Mouse (Mus musculus) limb, embryonic 13.5 days (tissue): Measurements from ENCODE around the gene Syt1. TPM values are rescaled to one million over a fixed set of nuclear protein-coding genes. Genes with fewer than 3 reads are reported as not detected.

Experiments used
- ATAC-seq: fragments of 200-750 bp; cut with Nextera tagmentation; 2 replicates; pipeline ENCODE4 v1.8.0; 2017; ENCODE audit warnings: low read depth, moderate number of reproducible peaks, moderate TSS enrichment; ENCODE audit not compliant: low FRiP score
- H3K27ac ChIP-seq: fragments of 300-500 bp; sonication (generic); 2 replicates; pipeline ENCODE4 v1.5.1; 2015; ENCODE audit warnings: inconsistent platforms, mild to moderate bottlenecking, moderate library complexity
- H3K27me3 ChIP-seq: fragments of 300-500 bp; sonication (generic); 2 replicates; pipeline ENCODE4 v1.6.1; 2015; ENCODE audit warnings: mild to moderate bottlenecking, inconsistent platforms
- H3K36me3 ChIP-seq: fragments of 300-500 bp; sonication (generic); 2 replicates; pipeline ENCODE4 v1.6.1; 2015; ENCODE audit warnings: inconsistent platforms, mild to moderate bottlenecking, moderate library complexity
- H3K4me1 ChIP-seq: fragments of 300-500 bp; sonication (generic); 2 replicates; pipeline ENCODE4 v1.6.1; 2015; ENCODE audit warnings: inconsistent platforms
- H3K4me2 ChIP-seq: fragments of 300-500 bp; sonication (generic); replicated peaks from 2 replicates; pipeline ENCODE4 v1.6.1; 2015; ENCODE audit warnings: inconsistent platforms, mild to moderate bottlenecking, moderate library complexity
- H3K4me3 ChIP-seq: fragments of 300-500 bp; sonication (generic); 2 replicates; pipeline ENCODE4 v1.5.1; 2015; ENCODE audit warnings: moderate library complexity, mild to moderate bottlenecking, inconsistent platforms
- H3K9ac ChIP-seq: fragments of 300-500 bp; sonication (generic); 2 replicates; pipeline ENCODE4 v1.6.1; 2015; ENCODE audit warnings: mild to moderate bottlenecking, inconsistent platforms
- H3K9me3 ChIP-seq: fragments of 300-500 bp; sonication (generic); 2 replicates; pipeline ENCODE4 v1.6.1; 2016; ENCODE audit warnings: inconsistent platforms
- WGBS: fragments of 180-500 bp; shearing (Covaris S2); methylation state at CpG from one replicate; pipeline ENCODE4 v1.1.7; 2015; 5-methylcytosine and 5-hydroxymethylcytosine counted together
- polyA plus RNA-seq: library from polyadenylated mRNA; unstranded; fragments of >200 nt; fragmentation: Nextera tagmentation; extraction: Ambion mirVana; gene quantifications from 2 replicates; pipeline ENCODE4 v1.2.1, GENCODE M21; 2015

The Syt1 gene
- polyA plus RNA-seq, 1 experiment from 2014 or later = 2.1 TPM

DNA sequence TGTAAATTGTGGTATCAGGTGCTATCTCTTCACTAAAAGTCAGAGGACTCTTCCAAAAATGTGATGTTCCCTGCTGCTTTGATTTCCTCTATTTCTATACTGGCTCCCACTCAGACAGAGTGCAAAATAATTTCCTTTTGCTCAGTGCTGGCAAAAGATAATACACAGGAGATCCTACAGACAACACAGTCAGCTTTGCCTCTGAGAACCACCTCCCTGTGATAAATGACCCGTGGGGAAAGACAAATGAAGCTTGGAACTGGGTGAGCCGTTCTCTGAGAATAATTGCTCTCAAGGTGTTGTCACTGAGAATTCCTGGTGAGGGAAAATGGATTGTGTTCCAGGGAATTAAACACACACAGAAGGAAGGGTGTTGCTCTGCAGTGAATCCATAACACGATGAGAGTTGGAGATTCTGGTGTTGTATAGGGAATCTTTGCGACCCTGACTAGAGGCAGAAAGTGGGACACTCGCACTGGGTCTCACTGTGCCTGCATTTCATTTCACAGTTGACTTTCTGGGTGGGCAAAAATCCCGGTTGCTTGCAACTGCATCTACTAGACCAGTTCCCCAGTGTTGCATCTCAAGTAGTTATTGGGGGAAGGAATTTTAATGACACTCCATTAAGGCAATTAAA is 540.3 kb downstream of the Syt1 start:
- WGBS = 44% methylated on average over 6 of the region's 6 CpGs
- ATAC-seq = no peak
- Histone ChIP-seq H3K4me2 (no peak overlapping the region), H3K27me3 (no peaks in the 10 kb centered on the region), H3K9me3 (0 out of 2 replicates have a peak, but pooled peaks cover 6% of the 10 kb centered on the region), H3K4me3 (no peak overlapping the region), H3K4me1 (peaks cover 3% of the 10 kb centered on the region; the same call in 1 of the 2 replicates), H3K27ac (no peak overlapping the region), H3K9ac (no peak overlapping the region), H3K36me3 (no peaks in the 10 kb centered on the region)

DNA sequence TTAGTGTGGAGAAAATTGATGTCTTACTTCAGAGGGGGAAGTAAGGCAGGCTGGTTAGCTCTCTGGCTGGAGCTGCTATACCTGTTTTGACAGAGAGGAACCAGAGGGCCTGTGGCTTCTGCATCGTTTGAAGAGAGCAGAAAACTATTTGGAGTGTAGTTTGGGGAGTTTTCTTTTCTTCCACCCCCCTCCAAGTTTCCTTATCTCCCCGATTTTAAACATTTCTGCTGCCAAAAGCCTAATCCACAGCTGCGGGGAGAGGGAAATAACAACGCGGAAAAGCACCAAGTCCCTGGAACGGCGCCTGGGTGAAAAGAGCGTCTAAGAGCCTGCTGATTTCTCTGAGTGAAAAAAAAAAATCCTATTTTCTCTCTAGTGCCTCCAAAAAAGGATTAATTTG is 544.2 kb downstream of the Syt1 start:
- Histone ChIP-seq H3K9me3 (no peaks in the 10 kb centered on the region), H3K4me1 (peaks cover 3% of the 10 kb centered on the region; the same call in 1 of the 2 replicates), H3K36me3 (no peaks in the 10 kb centered on the region), H3K9ac (no peak overlapping the region), H3K4me2 (no peak overlapping the region), H3K27ac (no peak overlapping the region), H3K27me3 (no peaks in the 10 kb centered on the region), H3K4me3 (no peak overlapping the region)
- 62% methylated on average over 8 of the region's 8 CpGs for WGBS
- ATAC-seq = no peak

DNA sequence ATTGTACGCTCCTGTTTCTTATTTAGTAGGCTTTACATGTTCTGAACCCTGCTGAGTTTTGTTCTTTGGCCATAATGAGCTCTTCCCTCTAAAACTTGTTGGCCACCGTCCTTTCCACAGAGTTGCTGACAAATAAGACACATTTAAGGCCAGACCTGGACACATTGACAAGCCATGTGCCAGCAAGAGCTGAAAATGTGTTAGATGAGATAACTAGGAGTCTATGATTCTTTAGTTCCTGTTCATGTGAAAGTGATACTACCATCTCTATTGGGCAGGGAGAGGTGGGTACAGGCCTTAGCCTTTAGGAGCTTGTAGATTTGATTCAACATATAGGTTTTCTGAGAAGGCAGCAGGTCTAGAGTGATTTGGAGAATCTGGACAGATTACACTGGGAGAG is 548.9 kb downstream of the Syt1 start:
- Histone ChIP-seq H3K27ac (no peak overlapping the region), H3K4me2 (no peak overlapping the region), H3K4me1 (no peaks in the 10 kb centered on the region), H3K9me3 (no peaks in the 10 kb centered on the region), H3K27me3 (no peaks in the 10 kb centered on the region), H3K36me3 (no peaks in the 10 kb centered on the region), H3K4me3 (no peak overlapping the region), H3K9ac (no peak overlapping the region)
- ATAC-seq = no peak
- WGBS = 53% methylated on average over 2 of the region's 2 CpGs

DNA sequence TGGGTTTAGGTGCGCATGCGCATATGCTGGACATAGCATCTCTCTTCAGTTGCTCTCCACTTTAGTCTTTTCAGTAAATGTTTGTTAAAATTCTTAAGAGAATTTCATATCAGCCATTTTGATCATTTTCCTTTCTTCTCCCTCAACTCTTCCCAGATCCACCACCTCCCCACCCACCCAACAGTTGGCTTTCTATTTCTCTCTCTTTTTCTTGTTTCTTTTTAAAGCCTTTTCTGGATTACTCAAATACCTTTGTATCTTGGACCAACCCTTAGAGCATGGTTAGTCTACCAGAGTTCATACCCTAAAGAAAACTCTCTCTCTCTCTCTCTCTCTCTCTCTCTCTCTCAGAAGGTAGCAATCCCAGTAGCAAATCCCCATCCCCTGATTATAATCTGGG is 553.7 kb downstream of the Syt1 start:
- 100% methylated on average over 2 of the region's 2 CpGs for WGBS
- ATAC-seq = no peak
- H3K27ac ChIP-seq = no peak overlapping the region
- no peaks in the 10 kb centered on the region for H3K4me1 ChIP-seq
- no peaks in the 10 kb centered on the region for H3K9me3 ChIP-seq
- no peak overlapping the region for H3K9ac ChIP-seq
- no peaks in the 10 kb centered on the region for H3K27me3 ChIP-seq
- no peak overlapping the region for H3K4me3 ChIP-seq
- no peak overlapping the region for H3K4me2 ChIP-seq
- no peaks in the 10 kb centered on the region for H3K36me3 ChIP-seq

DNA sequence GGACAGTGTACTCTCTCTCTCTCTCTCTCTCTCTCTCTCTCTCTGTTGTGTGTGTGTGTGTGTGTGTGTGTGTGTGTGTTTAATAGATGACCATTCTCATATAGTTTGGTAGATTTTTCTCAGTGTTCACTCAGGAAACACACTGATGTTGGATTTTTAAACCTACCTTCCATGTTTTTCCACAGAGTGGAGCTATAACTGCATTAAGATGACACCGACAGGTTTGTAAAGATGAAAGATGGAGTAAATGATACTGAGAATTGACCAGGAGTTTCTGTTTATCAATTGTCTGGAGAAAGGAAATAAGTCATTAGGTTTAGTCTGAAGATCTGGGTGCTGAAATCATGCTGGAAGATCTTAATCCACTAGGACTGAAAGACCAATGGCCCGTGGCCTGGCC is 554.9 kb downstream of the Syt1 start:
- no peak for ATAC-seq
- H3K9ac ChIP-seq = no peak overlapping the region
- H3K4me3 ChIP-seq = no peak overlapping the region
- H3K36me3 ChIP-seq = no peaks in the 10 kb centered on the region
- no peaks in the 10 kb centered on the region for H3K9me3 ChIP-seq
- H3K4me2 ChIP-seq = no peak overlapping the region
- 92% methylated on average over 2 of the region's 2 CpGs for WGBS
- H3K27me3 ChIP-seq = no peaks in the 10 kb centered on the region
- H3K27ac ChIP-seq = no peak overlapping the region
- no peaks in the 10 kb centered on the region for H3K4me1 ChIP-seq

DNA sequence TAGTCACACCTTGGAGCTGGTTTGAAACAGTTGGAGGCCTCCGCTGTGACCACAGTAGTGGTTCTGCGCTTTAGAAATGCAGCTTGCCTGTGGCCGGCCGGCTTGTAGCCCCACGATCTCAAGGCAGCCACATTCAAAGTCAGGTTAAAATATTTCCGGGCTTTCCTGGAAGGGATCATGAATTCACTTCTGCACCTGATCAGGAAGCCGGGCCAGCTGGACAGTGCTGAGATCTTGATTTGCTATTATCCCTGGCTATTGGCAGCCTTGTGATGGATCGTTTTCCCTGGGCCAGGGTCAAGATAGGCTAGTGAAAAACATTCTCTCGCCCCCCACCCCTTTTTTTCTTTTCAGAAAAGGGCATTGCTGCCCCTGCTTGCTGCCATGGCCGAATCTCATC is 555.6 kb downstream of the Syt1 start:
- Histone ChIP-seq H3K27me3 (no peaks in the 10 kb centered on the region), H3K9me3 (no peaks in the 10 kb centered on the region), H3K4me3 (no peak overlapping the region), H3K36me3 (no peaks in the 10 kb centered on the region), H3K27ac (no peak overlapping the region), H3K9ac (no peak overlapping the region), H3K4me1 (no peaks in the 10 kb centered on the region), H3K4me2 (no peak overlapping the region)
- WGBS = 67% methylated on average over 10 of the region's 10 CpGs
- no peak for ATAC-seq

DNA sequence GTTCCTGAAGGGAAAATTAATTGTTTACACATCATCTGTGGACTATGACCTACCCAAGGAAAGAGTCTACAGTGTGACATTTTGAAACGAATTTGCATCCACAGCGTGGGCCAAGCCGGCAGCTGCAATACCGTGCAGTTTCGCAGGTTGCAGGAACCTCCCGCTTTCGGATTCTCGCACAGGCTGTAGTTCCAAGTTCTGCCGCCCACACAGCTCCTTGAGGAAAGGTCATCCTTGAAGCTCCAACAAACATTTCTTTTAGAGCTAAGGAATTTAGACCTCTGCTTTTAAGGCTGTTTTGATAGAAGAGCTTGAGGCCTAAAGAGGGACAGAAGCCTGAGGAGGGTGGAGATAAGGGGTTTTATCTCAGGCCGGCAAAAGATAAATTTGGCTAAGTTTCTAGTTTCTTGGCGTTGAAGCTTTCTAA is 556.1 kb downstream of the Syt1 start:
- no peak overlapping the region for H3K9ac ChIP-seq
- no peaks in the 10 kb centered on the region for H3K36me3 ChIP-seq
- H3K27me3 ChIP-seq = no peaks in the 10 kb centered on the region
- H3K4me3 ChIP-seq = no peak overlapping the region
- no peak for ATAC-seq
- no peak overlapping the region for H3K4me2 ChIP-seq
- 88% methylated on average over 11 of the region's 11 CpGs for WGBS
- no peak overlapping the region; the same call in 1 of the 2 replicates for H3K27ac ChIP-seq
- no peaks in the 10 kb centered on the region for H3K4me1 ChIP-seq
- no peaks in the 10 kb centered on the region for H3K9me3 ChIP-seq

DNA sequence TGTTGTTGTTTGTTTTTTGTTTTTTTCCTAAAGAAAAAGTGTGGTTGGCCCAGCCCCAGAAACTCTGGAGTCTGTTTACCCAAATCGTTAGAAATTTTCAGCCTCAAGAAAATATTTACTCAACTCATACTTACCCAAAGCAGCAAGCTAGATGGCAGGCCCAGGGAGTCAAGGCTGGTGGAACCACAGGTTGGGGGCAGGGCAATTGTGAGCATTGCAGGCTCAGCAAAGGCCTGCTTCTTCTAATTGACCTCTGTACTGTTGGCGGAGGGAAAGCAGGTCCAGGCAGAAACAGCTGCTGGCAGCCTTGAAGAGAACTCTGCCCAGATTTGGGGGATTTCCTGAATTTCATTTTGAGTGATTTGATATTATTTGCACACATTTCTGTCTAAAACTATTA is 557.2 kb downstream of the Syt1 start:
- Histone ChIP-seq H3K4me1 (no peaks in the 10 kb centered on the region), H3K27me3 (no peaks in the 10 kb centered on the region), H3K4me2 (no peak overlapping the region), H3K9me3 (no peaks in the 10 kb centered on the region), H3K9ac (no peak overlapping the region), H3K4me3 (no peak overlapping the region), H3K27ac (no peak overlapping the region), H3K36me3 (no peaks in the 10 kb centered on the region)
- ATAC-seq = no peak
- 50% methylated on average over 2 of the region's 2 CpGs for WGBS

DNA sequence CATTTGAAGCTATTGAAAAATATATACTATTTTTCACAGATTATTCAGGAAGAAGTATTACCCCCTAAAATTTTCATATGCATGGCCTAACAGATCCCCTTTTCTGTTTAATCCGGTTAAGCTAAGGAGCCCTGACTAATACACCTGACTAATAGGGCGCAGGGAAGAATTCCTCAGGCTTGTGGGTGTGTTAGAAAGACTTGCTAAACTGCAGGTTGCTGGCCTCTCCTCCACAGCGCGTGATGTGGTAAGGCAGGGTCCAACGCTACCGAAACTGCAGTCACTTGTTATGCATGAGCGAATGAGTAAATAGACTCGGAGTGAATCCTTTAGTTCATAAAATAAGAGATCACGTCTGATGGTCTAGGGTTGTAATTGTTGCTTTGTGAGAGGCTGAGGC is 558.4 kb downstream of the Syt1 start:
- no peak for ATAC-seq

DNA sequence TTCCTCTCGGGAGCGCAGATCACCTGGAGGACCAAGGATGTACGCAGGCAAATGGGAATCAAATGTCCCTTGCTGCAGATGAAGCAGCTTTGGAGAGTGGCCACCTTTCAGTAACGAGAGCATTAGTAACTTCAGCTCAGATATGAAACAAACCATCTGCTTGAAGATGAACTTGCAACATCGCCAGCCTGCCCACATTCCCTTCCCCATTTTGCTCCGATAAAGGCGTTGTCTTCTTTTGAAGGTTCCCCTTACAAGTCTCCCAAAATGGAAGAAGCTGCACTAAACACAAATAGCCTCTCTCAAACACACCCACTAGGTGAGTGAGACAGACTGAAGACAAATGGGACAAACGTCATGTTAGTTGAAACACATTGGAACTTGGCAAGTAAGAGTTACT is 559.3 kb downstream of the Syt1 start:
- no peaks in the 10 kb centered on the region for H3K9me3 ChIP-seq
- no peak overlapping the region for H3K27ac ChIP-seq
- no peaks in the 10 kb centered on the region for H3K27me3 ChIP-seq
- no peak overlapping the region for H3K4me3 ChIP-seq
- H3K4me1 ChIP-seq = peaks cover 4% of the 10 kb centered on the region
- WGBS = 94% methylated on average over 8 of the region's 8 CpGs
- no peaks in the 10 kb centered on the region for H3K36me3 ChIP-seq
- H3K4me2 ChIP-seq = no peak overlapping the region
- H3K9ac ChIP-seq = no peak overlapping the region
- ATAC-seq = no peak

More for the DNA sequence above, 558.4 kb downstream of the Syt1 start:
- Histone ChIP-seq H3K36me3 (no peaks in the 10 kb centered on the region), H3K27me3 (no peaks in the 10 kb centered on the region), H3K4me2 (no peak overlapping the region), H3K27ac (no peak overlapping the region), H3K4me3 (no peak overlapping the region), H3K4me1 (no peaks in the 10 kb centered on the region), H3K9me3 (no peaks in the 10 kb centered on the region), H3K9ac (no peak overlapping the region)
- WGBS = 96% methylated on average over 9 of the region's 9 CpGs

DNA sequence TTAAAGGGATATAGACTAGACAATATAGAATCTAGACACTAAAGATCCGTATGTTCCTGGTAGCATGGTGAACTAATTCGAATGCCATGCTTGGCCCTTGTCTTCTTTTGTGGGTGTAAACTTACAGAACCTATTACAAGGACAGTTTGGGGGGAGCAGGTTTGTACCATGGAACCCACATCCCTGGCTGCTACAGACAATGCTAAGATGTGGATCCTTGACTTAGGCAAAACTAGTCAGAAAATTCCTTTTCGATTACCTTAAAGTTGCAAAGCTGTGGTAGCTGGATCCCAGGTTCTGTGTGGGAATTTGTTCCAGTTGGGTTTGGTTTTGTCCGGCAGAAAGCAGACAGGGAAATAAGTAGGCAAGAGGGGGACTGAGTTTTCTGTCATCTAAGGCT is 560.4 kb downstream of the Syt1 start:
- WGBS = 81% methylated on average over 4 of the region's 4 CpGs
- Histone ChIP-seq H3K4me3 (no peak overlapping the region), H3K27me3 (no peaks in the 10 kb centered on the region)

DNA sequence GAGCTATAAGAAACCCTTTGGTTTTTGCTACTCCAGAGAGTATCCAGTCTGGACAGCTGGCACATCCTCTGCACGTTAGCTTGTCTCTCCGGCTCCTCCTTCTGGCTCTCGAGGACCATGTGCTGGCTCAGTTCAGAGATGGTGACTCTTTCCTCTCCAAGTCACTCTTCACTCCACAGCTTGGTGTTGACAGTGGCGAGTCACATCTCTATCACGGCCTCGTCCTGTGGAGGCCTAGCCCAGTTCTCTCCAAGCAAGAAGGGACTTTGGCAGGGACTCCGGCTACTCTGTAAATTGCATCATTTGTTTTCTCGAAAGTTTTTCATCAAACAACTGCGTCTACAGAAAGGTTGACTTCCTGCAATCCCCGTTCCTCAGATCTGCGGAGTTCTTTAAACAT is 562.4 kb downstream of the Syt1 start:
- no peak for ATAC-seq
- Histone ChIP-seq H3K4me1 (peaks cover 4% of the 10 kb centered on the region), H3K4me2 (no peak overlapping the region), H3K27me3 (no peaks in the 10 kb centered on the region), H3K27ac (no peak overlapping the region), H3K9ac (no peak overlapping the region), H3K4me3 (no peak overlapping the region), H3K9me3 (no peaks in the 10 kb centered on the region), H3K36me3 (no peaks in the 10 kb centered on the region)
- WGBS = 86% methylated on average over 11 of the region's 11 CpGs

More for the DNA sequence above, 560.4 kb downstream of the Syt1 start:
- Histone ChIP-seq H3K27ac (no peak overlapping the region), H3K4me2 (no peak overlapping the region), H3K9me3 (no peaks in the 10 kb centered on the region), H3K4me1 (peaks cover 4% of the 10 kb centered on the region), H3K9ac (no peak overlapping the region), H3K36me3 (no peaks in the 10 kb centered on the region)
- no peak for ATAC-seq
